Mouse (Mus musculus) kidney, adult 11 months (tissue): ENCODE results near the gene Cabp7.
"Not testable (repeated sequence)": the region's sequence is repeated elsewhere in the genome, so short reads cannot be mapped to it uniquely, and the experiment has no call there.

Experiments
- DNase-seq: peaks from one replicate; pipeline ENCODE4 v3.0.0; 2022

Cabp7 gene

GRCm38 (mm10) chr11:4745969-4746368, 609 bp downstream of the Cabp7 start:
- no peak for DNase-seq

- DNase-seq = no peak
These were observed 1.9 kb downstream of the Cabp7 start for GRCm38 (mm10) chr11:4744691-4745090.

GRCm38 (mm10) chr11:4740785-4741184, 5.8 kb downstream of the Cabp7 start:
- no peak for DNase-seq

GRCm38 (mm10) chr11:4738719-4739118, 7.9 kb downstream of the Cabp7 start:
- no peak for DNase-seq

GRCm38 (mm10) chr11:4737682-4738081, 8.9 kb downstream of the Cabp7 start:
- no peak for DNase-seq

GRCm38 (mm10) chr11:4736355-4736754, 10.2 kb downstream of the Cabp7 start:
- no peak for DNase-seq

- no peak for DNase-seq
These were observed 12.4 kb downstream of the Cabp7 start for GRCm38 (mm10) chr11:4734179-4734578.

GRCm38 (mm10) chr11:4731781-4732180, 14.8 kb downstream of the Cabp7 start:
- DNase-seq = no peak

GRCm38 (mm10) chr11:4730913-4731312, 15.7 kb downstream of the Cabp7 start:
- DNase-seq = no peak

GRCm38 (mm10) chr11:4730096-4730495, 16.5 kb downstream of the Cabp7 start:
- DNase-seq = no peak

GRCm38 (mm10) chr11:4729603-4730002, 17.0 kb downstream of the Cabp7 start:
- no peak for DNase-seq

GRCm38 (mm10) chr11:4721728-4722127, 24.9 kb downstream of the Cabp7 start:
- no peak for DNase-seq

- no peak for DNase-seq
These were observed 25.5 kb downstream of the Cabp7 start for GRCm38 (mm10) chr11:4720900-4721580.

- DNase-seq = no peak
These were observed 26.2 kb downstream of the Cabp7 start for GRCm38 (mm10) chr11:4720393-4720792.

- DNase-seq = no peak
These were observed 26.6 kb downstream of the Cabp7 start for GRCm38 (mm10) chr11:4719961-4720360.

GRCm38 (mm10) chr11:4718548-4718947, 28.0 kb downstream of the Cabp7 start:
- no peak for DNase-seq

- DNase-seq = no peak
These were observed 29.9 kb downstream of the Cabp7 start for GRCm38 (mm10) chr11:4716530-4717236.

GRCm38 (mm10) chr11:4715596-4715995, 31.0 kb downstream of the Cabp7 start:
- no peak for DNase-seq

GRCm38 (mm10) chr11:4714727-4715126, 31.9 kb downstream of the Cabp7 start:
- DNase-seq = no peak

GRCm38 (mm10) chr11:4712822-4713221, 33.8 kb downstream of the Cabp7 start:
- DNase-seq = no peak

GRCm38 (mm10) chr11:4710188-4710587, 36.4 kb downstream of the Cabp7 start:
- not testable (repeated sequence) for DNase-seq

- DNase-seq = no peak
These were observed 41.4 kb downstream of the Cabp7 start for GRCm38 (mm10) chr11:4705178-4705577.

GRCm38 (mm10) chr11:4704072-4704964, 42.3 kb downstream of the Cabp7 start, which contains the start of the genes Uqcr10 and Zmat5:
Gene Uqcr10 (minus strand): TSS chr11:4704342.
Gene Zmat5 (plus strand): TSS chr11:4704678.
- peak; percentile 95 for DNase-seq
